16 mouse cellular contexts compared by ENCODE assay signal in genomic region chr14:77548963-77549362, GRCm38 (mm10).
"Had no signal": no experiment of that assay in that cellular context is flagged by ENCODE, and none has a peak within 500 bp of the region (broad histone marks: within the 10 kb centered on the region; RNA-seq: fewer than 3 reads in every experiment).

No protein-coding gene starts in this region.

- H3K27ac ChIP-seq: neural tube, embryonic 13.5 days; neural tube, embryonic 15.5 days; stomach, embryonic 15.5 days; stomach, postnatal 0 days had no signal

- H3K9me3 ChIP-seq: neural tube, embryonic 13.5 days; neural tube, embryonic 15.5 days; stomach, embryonic 15.5 days had no signal

- H3K27me3 ChIP-seq: neural tube, embryonic 13.5 days; neural tube, embryonic 15.5 days; stomach, embryonic 15.5 days had no signal

- H3K4me1 ChIP-seq: stomach, embryonic 15.5 days had no signal

- H3K4me2 ChIP-seq: neural tube, embryonic 13.5 days; neural tube, embryonic 15.5 days; stomach, embryonic 15.5 days had no signal

- DNase-seq: retina, postnatal 1 day; right cerebral cortex, adult 18-20 months; right cerebral cortex, postnatal 14 days; right cerebral cortex, postnatal 25 days; right cerebral cortex, postnatal 4 days; spleen, adult 18-20 months; thymus, adult 18-20 months; thymus, adult 2 months; thymus, postnatal 14 days; thymus, postnatal 25 days; thymus, postnatal 36 days; thymus, postnatal 4 days had no signal

- H3K4me3 ChIP-seq: neural tube, embryonic 13.5 days; neural tube, embryonic 15.5 days; stomach, embryonic 15.5 days had no signal

- H3K36me3 ChIP-seq: neural tube, embryonic 13.5 days; neural tube, embryonic 15.5 days; stomach, embryonic 15.5 days had no signal

- H3K9ac ChIP-seq: neural tube, embryonic 13.5 days; neural tube, embryonic 15.5 days; stomach, embryonic 15.5 days had no signal
